Mouse (Mus musculus): ENCODE results near the gene Slc6a1.

DNA sequence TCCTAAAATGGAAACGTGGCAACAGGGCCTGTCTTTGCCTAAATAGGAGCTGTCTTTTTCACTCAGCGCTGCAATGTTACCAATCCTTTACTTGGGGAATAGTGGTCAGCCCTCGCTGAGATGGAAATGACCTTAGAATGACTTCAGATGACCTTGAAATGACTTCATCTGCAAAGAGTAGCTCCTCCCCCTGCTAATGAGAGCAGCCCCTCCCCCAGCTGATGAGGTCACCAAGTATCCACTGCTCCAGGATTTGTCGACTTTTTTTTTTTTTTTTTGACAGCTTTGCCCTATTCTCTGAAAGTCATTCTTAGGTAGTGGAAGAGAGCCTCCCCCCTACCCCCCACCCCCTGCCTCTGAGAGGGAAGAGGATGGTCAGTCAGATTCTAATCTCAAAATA lies 3.0 kb downstream of the Slc6a1 start:
- no peak for TF ChIP-seq CTCF (conservative IDR thresholded peaks at IDR 0.05 in 1 of 2, IDR thresholded peaks at IDR 0.05 in 1 of 2; ENCODE audit: low read depth in 2 of 2, low read length in 2 of 2)
- TF ChIP-seq MXI1 (IDR thresholded peaks at IDR 0.05; ENCODE audit: low read depth, low read length) = no peak
- TF ChIP-seq POLR2A (IDR thresholded peaks at IDR 0.05; ENCODE audit: low read depth, low read length) = no peak
- TF ChIP-seq TCF12 (IDR thresholded peaks at IDR 0.05; ENCODE audit: low read depth, low read length) = no peak
- no peak for TF ChIP-seq MAX (IDR thresholded peaks at IDR 0.05; ENCODE audit: low read length)
- no peak for TF ChIP-seq SIN3A (IDR thresholded peaks at IDR 0.05; ENCODE audit: low read length)
